Comparison of ENCODE assay signal across 9 mouse cellular contexts in genomic region chr12:110460418-110461300, GRCm38 (mm10). TPM values are rescaled to one million over a fixed set of nuclear protein-coding genes. Genes with fewer than 3 reads are reported as not detected.
DNase-seq lines count a peak whose midpoint lies in the region; ATAC-seq lines count a peak whose summit lies in the region.
"Had no signal": no experiment of that assay in that cellular context is flagged by ENCODE, and none has a peak within 500 bp of the region (broad histone marks: within the 10 kb centered on the region; RNA-seq: fewer than 3 reads in every experiment).

No protein-coding gene starts in this region.

- H3K4me2 ChIP-seq in liver, embryonic 12.5 days = no peak overlapping the region

- 68% methylated on average over 18 of the region's 18 CpGs for WGBS in liver, embryonic 12.5 days (ENCODE audit: insufficient replicate concordance)

- no peaks in the 10 kb centered on the region for H3K27me3 ChIP-seq in liver, embryonic 12.5 days (replicated peaks)

- peak; percentile 11 for DNase-seq in liver
- peak; percentile 87 for DNase-seq in cerebellum, adult 9-10 months
- DNase-seq in heart, postnatal 25 days (ENCODE audit: low spot score) = peak; percentile 45
- peak; percentile 59 for DNase-seq in lung, postnatal 14 days
- no peak for DNase-seq in layer of hippocampus, postnatal 14 days (ENCODE audit: low spot score in 2 of 2)
- no peak for DNase-seq in thymus, postnatal 4 days

- intact Hi-C loops in heart, postnatal 25 days (cut with DNase I) = no loop called here

- no peak for ATAC-seq in liver, embryonic 12.5 days
- ATAC-seq in erythroid progenitor cell, adult 5-6 weeks (replicated peaks; ENCODE audit: low FRiP score, poor library complexity, severe bottlenecking) = no peak
- ATAC-seq: inflammation-experienced regulatory T-cells, adult 6 months had no signal

- H3K9ac ChIP-seq in liver, embryonic 12.5 days = no peak overlapping the region; the same call in 1 of the 2 replicates

- no peaks in the 10 kb centered on the region for H3K9me3 ChIP-seq in liver, embryonic 12.5 days (replicated peaks)

- no peak overlapping the region for H3K27ac ChIP-seq in liver, embryonic 12.5 days

- no peaks in the 10 kb centered on the region for H3K36me3 ChIP-seq in liver, embryonic 12.5 days

- H3K4me3 ChIP-seq in liver, embryonic 12.5 days = no peak overlapping the region

- H3K4me1 ChIP-seq in liver, embryonic 12.5 days = peaks cover 28% of the 10 kb centered on the region

RNA-seq across cellular contexts. Expression of gene Ppp2r5c, which starts 13.7 kb away (rescaled TPM):
- 103 and 105 TPM in 2 replicates for polyA plus RNA-seq in liver, embryonic 12.5 days (2016; fragmentation: Nextera tagmentation; extraction: Ambion mirVana)
- total RNA-seq in heart, postnatal 25 days (2021) = 10 to 100 TPM; 90.4 to 91.5 TPM
- 100 to 1,000 TPM; 250 to 255 TPM for total RNA-seq in layer of hippocampus, postnatal 14 days (2021)
- total RNA-seq in erythroid progenitor cell, adult 5-6 weeks (2015; ENCODE audit: low replicate concordance) = 65.2 and 80.1 TPM in 2 replicates
- total RNA-seq in erythroid progenitor cell, adult 5-6 weeks (2017; ENCODE audit: low replicate concordance) = 113 and 118 TPM in 2 replicates

Comparison
In these comparisons a context has a peak if more than half of its experiments do, and no peak if none do; other contexts are left out.
1. DNase-seq: peak in liver (single experiment), cerebellum, adult 9-10 months (single experiment), heart, postnatal 25 days (single experiment) and lung, postnatal 14 days (single experiment); none in layer of hippocampus, postnatal 14 days (0 of 2) and thymus, postnatal 4 days (single experiment).